Mouse (Mus musculus): Measurements from ENCODE around the gene Sema6d. TPM values are rescaled to one million over a fixed set of nuclear protein-coding genes. Genes with fewer than 3 reads are reported as not detected.

Gene Sema6d
- polyA plus RNA-seq, 1 experiment from 2014 or later: 3.6 TPM

GRCm38 (mm10) chr2:124634400-124634998, 544.7 kb downstream of the Sema6d start:
- no peaks in the 10 kb centered on the region for H3K9me3 ChIP-seq (ENCODE audit: low read length)
- H3K9ac ChIP-seq (replicated peaks): no peak overlapping the region
- no peak for ATAC-seq
- no peaks in the 10 kb centered on the region for H3K4me1 ChIP-seq (ENCODE audit: insufficient read depth)
- H3K27ac ChIP-seq (ENCODE audit: low read depth): no peak overlapping the region
- TF ChIP-seq EP300 (IDR thresholded peaks at IDR 0.05; ENCODE audit: low read depth) (no peak), CTCF (IDR thresholded peaks at IDR 0.05; ENCODE audit: low read depth) (no peak)
- H3K4me2 ChIP-seq (ENCODE audit: low read depth, low read length): no peak overlapping the region
- H3K36me3 ChIP-seq (replicated peaks; ENCODE audit: insufficient read depth, low read length): no peaks in the 10 kb centered on the region
- no peaks in the 10 kb centered on the region for H3K27me3 ChIP-seq (ENCODE audit: insufficient read depth, low read length)
- DNase-seq: no peak
- WGBS (ENCODE audit: insufficient replicate concordance): 70% methylated on average over 7 of the region's 7 CpGs
- no peak overlapping the region for H3K4me3 ChIP-seq (ENCODE audit: low read depth, low read length)

GRCm38 (mm10) chr2:124635271-124635865, 545.6 kb downstream of the Sema6d start:
- Histone ChIP-seq H3K9me3 (ENCODE audit: low read length) (no peaks in the 10 kb centered on the region), H3K4me2 (ENCODE audit: low read depth, low read length) (no peak overlapping the region), H3K9ac (replicated peaks) (no peak overlapping the region), H3K4me1 (ENCODE audit: insufficient read depth) (no peaks in the 10 kb centered on the region), H3K27ac (ENCODE audit: low read depth) (no peak overlapping the region), H3K4me3 (ENCODE audit: low read depth, low read length) (no peak overlapping the region), H3K36me3 (replicated peaks; ENCODE audit: insufficient read depth, low read length) (no peaks in the 10 kb centered on the region), H3K27me3 (ENCODE audit: insufficient read depth, low read length) (no peaks in the 10 kb centered on the region)
- no peak for DNase-seq
- WGBS (ENCODE audit: insufficient replicate concordance): 67% methylated on average over 8 of the region's 8 CpGs
- TF ChIP-seq CTCF (IDR thresholded peaks at IDR 0.05; ENCODE audit: low read depth) (no peak), EP300 (IDR thresholded peaks at IDR 0.05; ENCODE audit: low read depth) (no peak)
- ATAC-seq: no peak

- Histone ChIP-seq H3K27me3 (ENCODE audit: insufficient read depth, low read length) (no peaks in the 10 kb centered on the region), H3K9ac (replicated peaks) (no peak overlapping the region), H3K4me3 (ENCODE audit: low read depth, low read length) (no peak overlapping the region), H3K27ac (ENCODE audit: low read depth) (no peak overlapping the region), H3K4me1 (ENCODE audit: insufficient read depth) (no peaks in the 10 kb centered on the region), H3K4me2 (ENCODE audit: low read depth, low read length) (no peak overlapping the region), H3K36me3 (replicated peaks; ENCODE audit: insufficient read depth, low read length) (no peaks in the 10 kb centered on the region), H3K9me3 (ENCODE audit: low read length) (no peaks in the 10 kb centered on the region)
- ATAC-seq (no peak), DNase-seq (no peak)
- 49% methylated on average over 4 of the region's 4 CpGs for WGBS (ENCODE audit: insufficient replicate concordance)
- TF ChIP-seq EP300 (IDR thresholded peaks at IDR 0.05; ENCODE audit: low read depth) (no peak), CTCF (IDR thresholded peaks at IDR 0.05; ENCODE audit: low read depth) (no peak)
Measured at GRCm38 (mm10) chr2:124637080-124637479, 547.3 kb downstream of the Sema6d start.

- ATAC-seq (no peak), DNase-seq (no peak)
- no peaks in the 10 kb centered on the region for H3K27me3 ChIP-seq (ENCODE audit: insufficient read depth, low read length)
- no peak overlapping the region for H3K4me3 ChIP-seq (ENCODE audit: low read depth, low read length)
- H3K4me1 ChIP-seq (ENCODE audit: insufficient read depth): no peaks in the 10 kb centered on the region
- WGBS (ENCODE audit: insufficient replicate concordance): 59% methylated on average over 5 of the region's 5 CpGs
- H3K4me2 ChIP-seq (ENCODE audit: low read depth, low read length): no peak overlapping the region
- H3K27ac ChIP-seq (ENCODE audit: low read depth): no peak overlapping the region
- no peaks in the 10 kb centered on the region for H3K36me3 ChIP-seq (replicated peaks; ENCODE audit: insufficient read depth, low read length)
- H3K9me3 ChIP-seq (ENCODE audit: low read length): no peaks in the 10 kb centered on the region
- no peak overlapping the region for H3K9ac ChIP-seq (replicated peaks)
- TF ChIP-seq EP300 (IDR thresholded peaks at IDR 0.05; ENCODE audit: low read depth) (no peak), CTCF (IDR thresholded peaks at IDR 0.05; ENCODE audit: low read depth) (no peak)
Measured at GRCm38 (mm10) chr2:124639221-124639963, 549.6 kb downstream of the Sema6d start.

GRCm38 (mm10) chr2:124640500-124641193, 550.9 kb downstream of the Sema6d start:
- ATAC-seq: no peak
- Histone ChIP-seq H3K4me1 (ENCODE audit: insufficient read depth) (no peaks in the 10 kb centered on the region), H3K4me3 (ENCODE audit: low read depth, low read length) (no peak overlapping the region), H3K9me3 (ENCODE audit: low read length) (no peaks in the 10 kb centered on the region), H3K27me3 (ENCODE audit: insufficient read depth, low read length) (no peaks in the 10 kb centered on the region), H3K36me3 (replicated peaks; ENCODE audit: insufficient read depth, low read length) (no peaks in the 10 kb centered on the region), H3K9ac (replicated peaks) (no peak overlapping the region), H3K4me2 (ENCODE audit: low read depth, low read length) (no peak overlapping the region), H3K27ac (ENCODE audit: low read depth) (no peak overlapping the region)
- 59% methylated on average over 6 of the region's 6 CpGs for WGBS (ENCODE audit: insufficient replicate concordance)
- DNase-seq: no peak
- TF ChIP-seq EP300 (IDR thresholded peaks at IDR 0.05; ENCODE audit: low read depth) (no peak), CTCF (IDR thresholded peaks at IDR 0.05; ENCODE audit: low read depth) (no peak)

GRCm38 (mm10) chr2:124641194-124641558, 551.4 kb downstream of the Sema6d start:
- H3K4me1 ChIP-seq (ENCODE audit: insufficient read depth): no peaks in the 10 kb centered on the region
- no peaks in the 10 kb centered on the region for H3K27me3 ChIP-seq (ENCODE audit: insufficient read depth, low read length)
- H3K9ac ChIP-seq (replicated peaks): no peak overlapping the region
- H3K36me3 ChIP-seq (replicated peaks; ENCODE audit: insufficient read depth, low read length): no peaks in the 10 kb centered on the region
- DNase-seq (no peak), ATAC-seq (no peak)
- TF ChIP-seq CTCF (IDR thresholded peaks at IDR 0.05; ENCODE audit: low read depth): no peak
- TF ChIP-seq EP300 (IDR thresholded peaks at IDR 0.05; ENCODE audit: low read depth): no peak
- no peak overlapping the region for H3K4me3 ChIP-seq (ENCODE audit: low read depth, low read length)
- H3K27ac ChIP-seq (ENCODE audit: low read depth): no peak overlapping the region
- H3K4me2 ChIP-seq (ENCODE audit: low read depth, low read length): no peak overlapping the region
- no peaks in the 10 kb centered on the region for H3K9me3 ChIP-seq (ENCODE audit: low read length)
- WGBS (ENCODE audit: insufficient replicate concordance): 51% methylated on average over 5 of the region's 5 CpGs

Data from liver, postnatal 0 days (tissue).